Mouse (Mus musculus): ENCODE results near the gene Kcnh4. TPM values are rescaled to one million over a fixed set of nuclear protein-coding genes. Genes with fewer than 3 reads are reported as not detected.

The Kcnh4 gene
- total RNA-seq, 4 experiments from 2014 or later: not detected

DNA sequence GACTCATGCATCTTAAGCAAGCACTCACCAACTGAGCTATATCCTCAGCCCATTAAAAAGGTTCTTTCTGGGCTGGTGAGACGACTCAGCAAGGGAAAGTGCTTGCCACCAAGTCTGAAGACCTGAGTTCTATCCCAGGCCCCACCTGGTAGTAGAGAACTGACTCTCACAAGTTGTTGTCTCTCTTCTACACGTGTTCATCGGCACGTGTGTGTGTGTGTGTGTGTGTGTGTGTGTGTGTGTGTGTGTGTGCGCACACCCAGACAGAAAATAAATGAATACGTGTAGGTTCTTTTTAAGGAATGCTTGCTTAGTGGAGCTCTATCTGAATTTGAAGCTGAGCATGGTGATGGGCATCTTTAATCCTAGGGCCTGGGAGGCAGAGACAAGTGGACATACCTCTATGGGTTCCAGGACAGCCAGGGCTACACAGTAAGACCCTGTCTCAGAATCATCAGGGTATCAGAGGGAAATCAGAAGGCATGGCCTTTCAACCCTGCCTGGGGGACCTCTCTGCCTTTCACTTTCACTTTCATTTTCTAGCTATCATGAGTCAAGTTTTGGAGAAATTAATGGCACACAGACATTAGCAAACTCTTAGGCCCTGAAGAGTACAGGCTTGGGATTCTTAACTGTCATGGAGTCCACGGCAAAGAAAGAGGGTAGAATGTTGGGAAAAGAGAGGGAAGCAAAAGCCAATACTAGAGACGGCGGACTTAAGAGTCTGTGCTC lies 24.4 kb downstream of the Kcnh4 start:
- no peak for DNase-seq (ENCODE audit: low spot score)

DNA sequence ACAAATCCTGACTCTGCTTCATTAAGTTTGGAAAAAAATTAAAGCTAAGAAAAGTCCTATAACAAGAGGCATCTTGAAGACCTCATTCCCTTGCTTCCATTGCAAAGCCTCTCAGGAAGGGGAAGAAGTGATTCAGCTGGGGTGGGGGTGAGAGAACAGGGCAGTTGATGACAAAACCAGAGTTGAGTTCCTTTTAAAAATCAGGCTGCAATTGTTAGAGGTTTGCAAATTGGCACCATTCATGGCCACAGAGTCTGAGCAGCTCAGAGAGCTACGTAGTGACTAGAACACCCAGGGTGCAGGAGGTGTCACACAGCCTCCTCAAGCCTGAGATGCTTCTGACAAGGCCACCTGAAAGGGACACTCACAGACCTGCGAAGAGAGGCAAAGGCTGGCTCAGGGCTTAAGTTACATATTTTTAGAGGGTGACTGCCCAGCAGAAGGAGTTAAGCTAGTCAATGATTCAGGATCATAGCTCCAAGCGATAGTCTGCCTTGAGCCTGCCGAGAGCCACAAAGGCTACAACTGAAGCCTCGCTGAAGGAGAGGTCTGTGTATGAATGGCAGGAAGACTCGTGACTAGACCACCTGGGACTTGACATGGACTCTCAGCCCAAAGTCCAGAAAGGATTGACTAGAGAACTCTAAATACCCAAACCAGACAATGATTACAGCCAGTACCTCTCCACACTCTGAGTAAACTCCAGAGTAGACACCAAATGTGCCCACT lies 29.1 kb downstream of the Kcnh4 start:
- peak; percentile 48 for DNase-seq (ENCODE audit: low spot score)

DNA sequence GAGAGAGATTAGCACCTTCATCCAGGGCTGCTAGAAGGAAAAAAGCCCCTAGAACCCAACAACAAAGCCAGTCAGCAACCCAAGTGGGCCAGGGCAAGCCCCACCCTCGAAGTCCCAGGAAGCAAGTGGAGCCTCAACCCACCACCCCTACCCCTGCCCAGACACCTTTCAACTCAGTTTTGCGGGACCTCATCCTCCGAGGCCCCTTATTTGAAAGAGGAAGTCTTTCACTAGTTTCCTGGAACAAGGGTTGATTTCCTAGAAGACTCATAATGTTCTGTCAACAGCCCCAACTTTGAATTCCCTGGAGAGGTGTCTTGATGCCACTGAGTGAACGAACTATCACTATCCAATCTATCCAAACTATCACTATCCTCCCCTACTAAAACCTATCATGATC lies 29.8 kb downstream of the Kcnh4 start:
- no peak for DNase-seq (ENCODE audit: low spot score)

DNA sequence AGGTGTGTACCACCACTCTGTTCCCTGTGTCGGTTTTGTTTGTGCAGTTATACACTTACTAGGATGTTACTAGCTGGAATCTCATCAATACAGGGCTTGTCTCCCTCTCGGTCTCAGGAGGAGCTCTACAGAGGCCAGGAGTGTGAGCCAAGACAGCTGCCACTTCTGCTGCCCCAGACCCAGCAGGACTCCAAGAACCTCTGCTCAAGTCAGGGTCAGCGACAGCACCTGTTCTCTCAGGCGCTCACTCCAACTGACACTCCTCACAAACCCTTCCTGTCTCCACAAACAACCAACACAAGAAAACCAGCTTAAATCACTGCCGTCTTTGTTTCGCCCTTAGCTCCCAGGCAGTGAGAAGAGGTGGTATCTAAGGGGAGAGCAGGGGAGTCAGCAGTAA lies 31.1 kb downstream of the Kcnh4 start:
- no peak for DNase-seq (ENCODE audit: low spot score)

DNA sequence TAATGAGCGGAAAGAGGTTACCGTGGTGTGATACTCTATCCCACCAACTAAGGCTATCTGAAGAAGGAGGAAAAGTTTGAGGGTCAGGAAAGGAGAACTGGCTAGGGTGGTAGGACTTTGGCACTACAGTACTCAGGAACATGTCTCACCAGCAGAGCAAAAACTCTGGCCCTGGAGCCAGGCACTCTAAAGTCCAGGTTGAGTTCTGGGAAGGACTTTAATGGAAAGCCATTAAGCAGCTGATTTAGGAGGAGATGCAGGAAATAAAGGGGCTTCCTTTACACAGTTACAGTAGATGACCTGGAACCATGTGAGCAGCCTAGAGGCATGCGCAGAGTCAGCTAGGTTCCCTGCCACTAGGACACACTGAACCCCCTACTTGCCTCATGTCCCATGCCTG lies 32.5 kb downstream of the Kcnh4 start:
- no peak for DNase-seq (ENCODE audit: low spot score)

DNA sequence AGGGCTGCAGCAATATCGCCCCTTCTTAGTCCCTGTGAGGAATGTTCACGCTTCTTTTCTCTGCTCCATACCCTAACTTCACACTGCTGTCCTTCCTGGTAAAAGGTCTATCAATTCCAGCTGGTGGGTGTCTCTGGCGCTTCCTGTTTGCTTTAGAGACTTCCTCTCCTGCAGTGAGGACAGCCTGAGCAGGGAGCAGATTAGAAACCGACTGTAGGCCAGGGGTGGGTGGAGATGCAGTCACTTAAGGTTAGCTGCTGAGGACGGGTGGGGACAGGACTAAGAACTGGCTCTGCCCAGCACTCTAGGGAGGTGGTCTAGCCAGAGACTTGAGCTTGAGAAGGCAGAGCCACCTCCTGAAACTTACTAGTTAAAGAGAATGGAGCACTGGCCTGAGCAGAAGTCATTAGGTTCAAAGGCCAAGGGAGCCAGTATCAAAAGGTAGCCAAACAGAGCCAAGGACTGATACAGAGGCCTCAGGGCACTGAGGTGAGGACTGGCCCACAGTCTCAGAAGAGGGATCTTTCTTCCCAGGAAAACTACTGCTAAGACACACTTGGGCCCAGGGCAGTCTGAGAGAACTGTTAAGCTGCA lies 34.7 kb downstream of the Kcnh4 start:
- peak; percentile 69 for DNase-seq (ENCODE audit: low spot score)

DNA sequence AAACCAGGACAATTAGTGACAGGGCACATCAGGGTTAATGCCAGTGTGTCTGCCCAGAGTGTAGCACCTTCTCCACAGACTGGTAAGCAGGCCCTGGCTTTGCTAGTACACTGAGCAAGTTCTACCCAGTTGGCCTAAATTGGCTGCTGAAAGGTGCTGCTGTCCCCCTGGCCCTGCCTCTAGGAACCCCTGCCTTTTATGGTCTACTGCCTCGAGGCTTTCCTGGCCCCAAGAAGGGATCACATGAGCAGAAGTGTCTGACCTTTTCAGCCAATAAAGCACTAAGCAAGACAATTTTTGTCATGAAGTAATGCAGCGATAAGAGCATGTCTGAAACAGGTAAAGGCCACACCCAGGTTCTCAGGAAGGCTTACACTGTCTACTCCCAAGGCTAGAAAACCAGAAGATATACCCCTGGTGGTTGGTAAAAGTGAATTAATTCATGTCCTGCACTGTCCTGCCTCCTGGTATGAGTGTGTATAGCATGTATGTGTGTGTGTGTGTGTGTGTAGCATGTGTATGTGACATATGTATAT lies 37.2 kb downstream of the Kcnh4 start:
- no peak for DNase-seq (ENCODE audit: low spot score)

DNA sequence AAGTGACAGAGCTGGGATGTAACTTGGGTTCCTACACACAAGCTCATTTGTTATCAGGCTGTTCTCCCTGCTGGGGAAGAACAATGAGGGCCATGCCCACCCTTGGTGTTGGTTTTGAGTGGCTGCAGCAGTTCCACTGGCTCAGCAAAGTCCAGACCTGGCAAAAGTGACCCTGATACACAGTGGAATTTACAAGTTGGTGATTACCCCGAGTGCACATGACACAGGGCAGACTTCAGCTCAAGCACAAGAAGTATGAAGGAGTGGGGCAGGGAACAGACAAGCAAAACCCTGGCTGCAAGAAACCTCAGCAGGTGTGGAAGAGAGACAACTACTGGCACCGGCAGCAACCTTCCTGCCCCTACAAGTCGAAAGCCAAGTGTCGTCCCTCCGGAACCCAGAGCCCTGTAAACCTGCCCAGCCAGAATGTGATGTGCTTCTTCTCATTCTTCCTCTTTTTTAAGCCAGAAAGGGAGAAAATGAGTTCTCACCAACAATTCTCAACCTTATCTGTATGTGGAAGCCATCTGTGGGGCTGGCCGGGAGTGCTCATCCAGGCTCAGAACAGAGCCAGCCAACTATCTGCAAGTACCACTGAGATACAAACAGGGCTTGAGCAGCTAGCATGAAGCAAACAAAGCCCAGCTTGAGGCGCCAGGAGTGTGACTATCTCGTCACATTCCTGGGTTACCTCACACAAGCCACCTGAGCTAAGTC lies 37.8 kb downstream of the Kcnh4 start:
- DNase-seq (ENCODE audit: low spot score): no peak

DNA sequence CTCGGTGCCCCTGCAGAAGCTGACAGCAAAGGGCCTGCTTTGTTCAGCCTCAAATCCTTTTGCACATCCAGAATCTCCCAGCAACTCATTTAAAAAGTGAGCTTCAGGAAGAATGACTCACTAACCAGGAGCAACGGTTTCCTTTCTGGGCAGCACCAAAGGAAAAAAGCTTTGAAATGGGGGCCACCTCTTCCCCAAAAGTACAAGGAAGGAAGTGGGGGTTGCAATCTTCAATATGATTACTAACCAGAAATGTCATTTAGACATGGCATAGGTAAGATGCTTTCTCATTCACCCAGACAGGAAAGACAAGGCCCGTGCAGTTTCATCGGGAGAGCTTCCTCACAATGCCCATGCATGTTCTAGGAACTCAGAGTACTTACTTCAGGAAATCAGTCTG lies 38.5 kb downstream of the Kcnh4 start:
- peak; percentile 72 for DNase-seq (ENCODE audit: low spot score)

DNA sequence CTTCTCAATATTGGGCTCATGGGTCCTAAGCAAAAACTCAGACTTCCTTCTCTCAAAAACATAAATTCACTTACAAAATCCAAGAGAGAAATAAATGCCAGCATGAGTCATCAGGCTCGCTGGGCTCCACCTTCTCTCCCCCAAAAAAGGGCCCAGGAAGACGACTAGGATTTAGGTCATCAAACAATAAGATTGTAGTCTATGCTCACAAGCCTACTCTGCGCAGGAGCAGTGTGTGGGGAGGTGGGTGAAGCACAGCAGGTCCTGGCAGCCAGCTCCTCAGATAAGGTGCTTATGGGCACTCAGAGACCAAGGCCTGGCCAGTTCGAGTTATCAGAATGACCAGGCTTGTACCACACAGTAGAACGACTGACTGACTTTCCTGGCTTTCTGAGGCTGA lies 39.4 kb downstream of the Kcnh4 start:
- peak; percentile 47 for DNase-seq (ENCODE audit: low spot score)

DNA sequence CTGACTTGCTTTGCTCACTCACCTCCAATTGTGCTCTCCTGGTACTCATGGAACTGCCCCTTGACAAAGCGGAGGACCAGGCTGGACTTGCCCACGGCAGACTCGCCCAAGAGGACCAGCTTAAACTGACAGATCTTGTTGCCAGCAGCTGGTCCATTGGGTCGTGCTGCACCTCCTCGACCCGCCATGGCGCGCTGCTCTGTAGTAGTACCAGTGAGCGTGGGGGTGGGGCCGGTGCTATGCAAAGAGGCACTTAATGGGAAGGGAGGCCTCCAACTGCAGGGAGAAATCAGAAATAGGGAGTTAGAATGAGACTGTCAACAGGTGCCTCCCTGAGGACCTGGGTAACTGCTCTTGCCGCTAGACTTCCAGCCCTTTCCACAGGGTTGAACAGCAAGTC lies 39.8 kb downstream of the Kcnh4 start:
- DNase-seq (ENCODE audit: low spot score): no peak

DNA sequence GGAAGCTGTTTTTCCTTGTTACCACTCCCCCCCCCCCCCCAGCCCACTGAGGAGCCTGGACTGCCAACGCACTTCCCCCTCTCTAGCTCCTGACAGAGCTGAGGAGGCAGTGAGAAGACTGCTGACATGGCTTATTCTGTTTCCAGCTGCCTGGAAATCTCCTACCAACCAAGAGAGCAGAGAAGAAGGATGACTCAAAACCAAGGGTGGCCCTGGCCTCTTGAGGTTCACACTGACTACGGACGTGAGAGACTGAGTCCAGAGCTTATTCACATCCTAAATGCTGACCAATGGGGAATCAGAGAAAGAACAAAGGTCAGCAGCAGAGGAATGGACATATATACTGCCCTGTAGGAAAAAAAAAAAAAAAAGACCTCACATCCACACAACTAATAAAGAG lies 40.4 kb downstream of the Kcnh4 start:
- DNase-seq (ENCODE audit: low spot score): no peak

DNA sequence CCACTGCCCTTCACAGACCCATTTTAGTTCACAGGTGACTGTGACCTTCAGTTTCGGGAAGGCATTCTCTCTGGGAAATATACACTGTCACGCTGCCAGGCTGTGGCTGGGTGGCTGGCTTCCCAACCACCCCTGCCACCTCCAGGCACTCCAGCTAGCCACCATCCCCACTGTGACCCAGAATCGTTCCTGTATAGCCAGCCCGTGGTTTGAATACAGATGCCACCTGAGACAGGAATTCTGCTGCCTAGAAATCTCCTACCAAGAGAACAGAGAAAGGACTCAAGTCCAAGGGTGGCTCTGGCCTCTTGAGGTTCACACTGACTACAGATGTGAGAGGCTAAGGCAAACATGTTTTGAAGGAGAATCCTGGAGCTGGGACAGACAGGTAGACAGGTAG lies 40.9 kb downstream of the Kcnh4 start:
- no peak for DNase-seq (ENCODE audit: low spot score)

DNA sequence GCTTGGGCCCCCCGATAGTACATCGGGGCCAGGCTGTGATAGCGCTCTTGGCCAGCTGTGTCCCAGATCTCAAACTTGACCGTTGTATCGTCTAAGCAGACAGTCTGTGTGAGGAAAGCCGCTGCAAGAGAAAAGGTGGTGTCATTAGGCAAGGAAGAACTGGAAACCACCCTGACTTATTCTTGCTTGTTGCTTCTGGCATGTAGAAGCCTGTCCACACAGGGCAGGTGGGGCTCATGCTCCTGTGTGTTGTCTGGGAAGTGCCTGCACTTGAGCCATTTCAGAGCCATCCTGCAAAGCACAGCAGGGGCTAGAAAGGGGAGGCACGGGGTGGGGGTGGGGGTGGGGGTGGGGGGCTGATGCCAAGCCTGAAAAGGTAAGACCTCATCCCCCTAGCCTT lies 41.3 kb downstream of the Kcnh4 start:
- no peak for DNase-seq (ENCODE audit: low spot score)

DNA sequence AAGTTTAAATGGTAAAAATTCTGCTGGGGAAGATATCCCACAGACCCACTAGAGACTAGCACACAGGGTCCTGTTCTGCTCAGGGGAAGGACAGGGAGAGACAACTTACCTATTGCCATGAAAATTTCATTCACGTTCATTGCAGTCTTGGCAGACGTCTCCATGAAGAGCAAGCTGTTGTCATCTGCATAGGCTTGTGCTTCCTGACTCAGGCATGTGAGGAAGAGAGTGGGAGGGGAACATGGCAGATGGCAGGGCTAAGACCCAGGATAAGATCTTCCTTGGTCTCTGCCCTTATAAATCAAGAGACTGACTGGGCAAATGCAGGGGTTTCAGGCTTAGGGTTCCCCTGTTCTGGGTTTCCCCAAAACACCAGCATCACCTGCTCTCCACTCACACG lies 43.1 kb downstream of the Kcnh4 start:
- DNase-seq (ENCODE audit: low spot score): no peak

DNA sequence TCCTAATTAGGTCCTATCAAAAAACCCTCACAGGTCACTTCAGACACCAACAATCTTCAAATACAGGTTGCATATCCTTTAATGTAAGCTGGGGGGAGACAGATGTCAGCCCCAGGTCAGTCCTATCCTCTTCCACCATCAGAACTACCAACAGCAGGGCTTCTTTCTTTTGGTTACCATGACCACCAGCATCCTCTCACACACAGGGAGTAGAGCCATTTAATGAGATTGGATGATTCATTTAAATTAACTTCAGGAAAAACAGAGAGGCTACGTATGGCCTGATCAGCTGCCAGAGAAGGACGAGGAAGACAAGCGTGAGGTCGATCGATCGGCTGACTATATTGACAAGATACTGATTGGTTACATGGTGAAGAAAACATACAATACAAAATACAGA lies 44.8 kb downstream of the Kcnh4 start:
- DNase-seq (ENCODE audit: low spot score): no peak

DNA sequence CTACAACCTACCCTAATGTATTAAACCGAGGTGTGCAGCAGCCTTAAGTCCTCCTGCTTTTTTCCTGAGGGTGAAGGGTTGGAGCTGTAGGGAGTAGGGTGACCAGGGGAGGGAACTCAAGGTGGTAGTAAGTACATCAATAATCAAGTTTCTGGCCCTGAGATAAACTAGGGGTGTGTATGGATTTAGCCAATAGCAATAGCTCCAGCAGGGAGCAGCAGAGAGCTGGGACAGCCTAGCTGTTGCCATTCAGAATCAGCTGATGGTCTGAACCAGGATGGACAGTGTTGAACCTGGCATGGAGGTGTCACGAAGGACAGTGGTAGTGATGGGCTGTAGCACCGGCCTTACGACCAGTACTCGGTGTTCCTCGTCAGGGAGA lies 45.2 kb downstream of the Kcnh4 start:
- DNase-seq (ENCODE audit: low spot score): peak; percentile 86

DNA sequence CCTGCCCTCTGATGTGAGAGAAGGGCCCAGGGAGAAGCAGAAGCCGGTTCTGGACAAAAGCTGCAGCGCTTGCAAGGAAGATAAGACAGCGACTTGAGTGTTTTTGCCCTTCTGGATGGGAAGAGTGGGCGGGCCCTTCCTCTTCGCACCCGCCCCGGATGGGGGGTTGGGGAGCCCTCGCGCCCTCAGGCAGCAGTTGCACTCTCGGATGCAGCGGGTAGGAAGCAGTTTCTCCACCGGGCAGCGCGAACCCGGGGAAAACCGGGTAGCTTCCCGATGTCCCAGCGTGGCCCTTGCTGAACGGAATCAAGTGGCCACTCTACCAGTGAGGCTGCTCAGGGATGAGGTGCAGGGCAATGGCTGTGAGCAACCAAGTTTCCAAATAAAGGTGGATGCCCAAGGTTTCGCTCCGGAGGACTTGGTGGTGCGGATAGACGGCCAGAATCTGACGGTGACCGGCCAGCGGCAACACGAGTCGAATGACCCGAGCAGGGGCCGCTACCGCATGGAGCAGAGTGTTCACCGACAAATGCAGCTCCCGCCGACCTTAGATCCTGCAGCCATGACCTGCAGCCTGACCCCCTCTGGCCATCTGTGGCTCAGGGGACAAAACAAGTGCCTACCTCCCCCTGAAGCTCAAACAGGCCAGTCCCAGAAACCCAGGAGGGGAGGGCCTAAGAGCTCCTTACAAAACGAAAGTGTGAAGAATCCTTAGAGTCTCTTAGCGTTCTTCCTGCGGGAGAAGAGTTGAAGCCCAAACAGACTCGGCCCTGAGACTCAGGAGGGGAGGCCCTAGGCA lies 45.8 kb downstream of the Kcnh4 start, which contains the start of gene Hspb9:
TSS of gene Hspb9 (plus strand) at position 116 of the 799 bp plus-strand sequence.
- peak; percentile 75 for DNase-seq (ENCODE audit: low spot score)

DNA sequence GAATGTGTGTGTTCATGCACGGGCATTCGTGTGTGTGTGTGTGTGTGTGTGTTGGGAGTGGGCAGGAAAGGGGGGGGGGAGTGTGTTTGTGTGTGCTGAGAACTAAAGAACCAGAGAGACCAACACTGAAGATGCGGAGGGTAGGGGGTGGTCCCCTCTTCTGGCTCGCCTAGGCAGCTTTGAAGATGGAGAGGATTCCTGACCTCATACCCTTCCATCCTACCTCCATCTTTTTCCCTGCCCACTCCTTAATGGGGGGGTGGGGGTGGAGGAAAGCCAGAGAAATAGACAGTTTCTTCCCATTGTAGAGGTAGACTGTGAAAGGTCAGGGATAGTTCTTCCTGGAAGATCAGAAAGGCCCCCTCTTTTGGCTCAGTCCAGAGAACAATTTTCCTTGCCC lies 46.6 kb downstream of the Kcnh4 start:
- DNase-seq (ENCODE audit: low spot score): no peak

DNA sequence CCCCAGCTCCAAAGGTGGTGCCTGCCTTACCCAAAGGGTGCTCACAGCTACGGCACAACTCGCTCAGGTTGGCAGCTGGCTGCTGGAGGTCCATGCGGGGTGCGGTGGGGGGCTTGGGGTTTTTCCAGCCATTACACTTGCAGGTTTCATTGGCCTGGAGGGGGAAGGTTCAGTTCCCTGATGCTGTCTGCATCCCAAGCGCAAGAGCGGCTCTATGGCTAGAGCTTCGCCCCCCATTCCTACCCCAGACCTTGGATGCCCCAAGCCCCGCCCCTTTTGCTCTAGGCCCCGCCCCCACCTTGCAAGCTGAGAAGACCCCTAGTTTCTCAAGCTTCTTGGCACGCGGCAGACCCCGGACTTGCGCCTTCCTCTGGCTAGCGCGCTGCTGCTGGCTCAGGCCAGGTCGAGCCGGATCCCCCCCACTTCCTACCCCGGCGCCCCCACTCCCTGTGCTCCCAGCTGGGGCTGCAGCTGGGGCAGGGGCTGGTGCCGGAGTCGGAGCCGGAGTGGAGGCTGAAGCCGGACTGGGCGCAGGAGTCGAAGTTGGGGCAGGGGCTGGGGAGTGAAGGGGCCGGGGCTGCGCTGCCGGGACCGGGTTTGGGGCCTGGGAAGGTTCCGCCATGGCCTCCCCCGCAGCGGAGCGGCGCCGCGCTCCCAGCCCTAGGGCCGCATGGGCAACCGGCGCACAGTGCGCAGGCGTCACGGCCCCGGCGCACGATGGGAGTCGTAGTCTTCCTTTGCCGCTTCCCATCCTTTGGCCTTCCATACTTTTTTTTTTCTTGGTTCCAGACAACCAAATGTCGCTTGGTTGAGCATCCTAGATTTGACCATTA lies 47.7 kb downstream of the Kcnh4 start, which contains the start of gene Kat2a:
TSS of gene Kat2a (minus strand) at position 683 of the 833 bp plus-strand sequence.
- DNase-seq (ENCODE audit: low spot score): peak; percentile 82

All from heart, adult 8-10 months (tissue).